8 mouse cellular contexts compared by ENCODE assay signal in genomic region chr7:81335705-81336431, GRCm38 (mm10). TPM values are rescaled to one million over a fixed set of nuclear protein-coding genes. Genes with fewer than 3 reads are reported as not detected.
DNase-seq lines count a peak whose midpoint lies in the region; ATAC-seq lines count a peak whose summit lies in the region.

No protein-coding gene starts in this region.

- H3K9me3 ChIP-seq in embryonic facial prominence, embryonic 11.5 days (replicated peaks; ENCODE audit: control insufficient read depth, low read length) = no peaks in the 10 kb centered on the region
- no peaks in the 10 kb centered on the region for H3K9me3 ChIP-seq in hindbrain, embryonic 10.5 days

- no peaks in the 10 kb centered on the region for H3K4me1 ChIP-seq in embryonic facial prominence, embryonic 11.5 days (ENCODE audit: control insufficient read depth, insufficient read depth, low read length)
- peaks cover 21% of the 10 kb centered on the region for H3K4me1 ChIP-seq in hindbrain, embryonic 10.5 days (replicated peaks)

- no peak overlapping the region for H3K4me3 ChIP-seq in embryonic facial prominence, embryonic 11.5 days (ENCODE audit: low read depth, low read length)
- H3K4me3 ChIP-seq in hindbrain, embryonic 10.5 days = peak overlapping the region; percentile 36

- no peak overlapping the region; the same call in 1 of the 2 replicates for H3K27ac ChIP-seq in embryonic facial prominence, embryonic 11.5 days (replicated peaks; ENCODE audit: low read depth, low read length)
- peak overlapping the region; percentile 88 for H3K27ac ChIP-seq in hindbrain, embryonic 10.5 days

- 69% methylated on average over 18 of the region's 18 CpGs for WGBS in embryonic facial prominence, embryonic 11.5 days
- 49% methylated on average over 18 of the region's 18 CpGs for WGBS in hindbrain, embryonic 10.5 days

- H3K9ac ChIP-seq in embryonic facial prominence, embryonic 11.5 days (replicated peaks; ENCODE audit: low read length) = no peak overlapping the region

- no peak for DNase-seq in frontal cortex, postnatal 14 days (ENCODE audit: low spot score in 2 of 2)
- DNase-seq in embryonic facial prominence, embryonic 11.5 days (ENCODE audit: low spot score) = peak; percentile 36
- peak; percentile 73 for DNase-seq in hindbrain, embryonic 10.5 days (ENCODE audit: low spot score)
- peak; percentile 58 to 71 for DNase-seq in lung, postnatal 4 days
- DNase-seq in cerebellum, adult 9-10 months = no peak
- DNase-seq in right cerebral cortex, postnatal 36 days (ENCODE audit: low spot score in 2 of 2) = no peak
- no peak for DNase-seq in left cerebral cortex, adult 18-20 months (ENCODE audit: low spot score in 2 of 2)

- H3K4me2 ChIP-seq in embryonic facial prominence, embryonic 11.5 days (ENCODE audit: low read depth, low read length) = no peak overlapping the region

- H3K36me3 ChIP-seq in embryonic facial prominence, embryonic 11.5 days (replicated peaks; ENCODE audit: control insufficient read depth, insufficient read depth, low read depth, low read length) = peaks cover 3% of the 10 kb centered on the region; the same call in 1 of the 2 replicates
- H3K36me3 ChIP-seq in hindbrain, embryonic 10.5 days = peaks cover 75% of the 10 kb centered on the region

- H3K27me3 ChIP-seq in embryonic facial prominence, embryonic 11.5 days (ENCODE audit: control insufficient read depth, insufficient read depth, low read length) = no peaks in the 10 kb centered on the region
- no peaks in the 10 kb centered on the region for H3K27me3 ChIP-seq in hindbrain, embryonic 10.5 days (ENCODE audit: insufficient read depth, poor library complexity, severe bottlenecking)

- ATAC-seq in frontal cortex, adult (ENCODE audit: low TSS enrichment) = peak; percentile 69; the same call in 1 of the 2 replicates
- no peak; the same call in 1 of the 2 replicates for ATAC-seq in embryonic facial prominence, embryonic 11.5 days (replicated peaks; ENCODE audit: insufficient number of reproducible peaks, low FRiP score, low TSS enrichment, low read depth)

RNA-seq across cellular contexts. Expression of gene Rps17, which starts 9.2 kb away (rescaled TPM):
- polyA plus RNA-seq in embryonic facial prominence, embryonic 11.5 days (2014; fragmentation: Nextera tagmentation; extraction: Ambion mirVana) = 1,234 and 1,235 TPM in 2 replicates
- 1,093 and 1,176 TPM in 2 replicates for polyA plus RNA-seq in hindbrain, embryonic 10.5 days (2016; fragmentation: Nextera tagmentation; extraction: Ambion mirVana)
- total RNA-seq in left cerebral cortex, adult 18-20 months (2021) = 100 to 1,000 TPM; 537 to 543 TPM

Comparison
In these comparisons a context has a peak if more than half of its experiments do, and no peak if none do; other contexts are left out.
1. DNase-seq: peak in embryonic facial prominence, embryonic 11.5 days (single experiment), hindbrain, embryonic 10.5 days (single experiment) and lung, postnatal 4 days (2 of 2); none in frontal cortex, postnatal 14 days (0 of 2), cerebellum, adult 9-10 months (single experiment), right cerebral cortex, postnatal 36 days (0 of 2) and left cerebral cortex, adult 18-20 months (0 of 2).